Mouse (Mus musculus) thymus, adult 2 months (tissue): ENCODE measurements around the gene Jup. TPM values are rescaled to one million over a fixed set of nuclear protein-coding genes. Genes with fewer than 3 reads are reported as not detected.

ENCODE experiments used
- DNase-seq: peaks from one replicate; pipeline ENCODE4 v3.0.0; 2021
- H3K27ac ChIP-seq: fragments of 200-500 bp; 2 replicates; pipeline ENCODE4 v1.5.1; 2012; ENCODE audit warnings: low read length, control low read depth; ENCODE audit not compliant: control insufficient read depth, insufficient read depth
- H3K27me3 ChIP-seq: fragments of 200-500 bp; 2 replicates; pipeline ENCODE4 v1.6.1; 2012; ENCODE audit warnings: mild to moderate bottlenecking, low read length, moderate library complexity, mixed read lengths; ENCODE audit not compliant: control insufficient read depth, insufficient read depth
- H3K36me3 ChIP-seq: fragments of 200-500 bp; 2 replicates; pipeline ENCODE4 v1.6.1; 2012; ENCODE audit warnings: mild to moderate bottlenecking, low read length, moderate library complexity; ENCODE audit not compliant: control insufficient read depth, insufficient read depth
- H3K4me1 ChIP-seq: fragments of 200-500 bp; replicated peaks from 2 replicates; pipeline ENCODE4 v1.6.1; 2012; ENCODE audit warnings: low read length; ENCODE audit not compliant: control insufficient read depth, insufficient read depth
- H3K4me3 ChIP-seq: fragments of 200-500 bp; 2 replicates; pipeline ENCODE4 v1.5.1; 2012; ENCODE audit warnings: mild to moderate bottlenecking, low read length, control low read depth, moderate library complexity; ENCODE audit not compliant: control insufficient read depth, insufficient read depth
- CTCF ChIP-seq: fragments of 200-500 bp; IDR thresholded peaks from 2 replicates; pipeline ENCODE4 v1.5.1; 2012; ENCODE audit warnings: mild to moderate bottlenecking, control low read depth, low read length, moderate library complexity, borderline replicate concordance; ENCODE audit not compliant: control insufficient read depth, poor library complexity, insufficient read depth; ENCODE audit errors: extremely low read depth
- POLR2A ChIP-seq: fragments of 200-500 bp; IDR thresholded peaks from 2 replicates; pipeline ENCODE4 v1.6.1; 2012; ENCODE audit warnings: mild to moderate bottlenecking, low read length, control low read depth, moderate library complexity; ENCODE audit not compliant: control insufficient read depth, poor library complexity, insufficient read depth; ENCODE audit errors: extremely low read depth
- WGBS: fragments of 180-500 bp; shearing (Covaris S2); methylation state at CpG from one replicate; pipeline ENCODE4 v1.1.7; 2018; 5-methylcytosine and 5-hydroxymethylcytosine counted together
- polyA plus RNA-seq: library from polyadenylated mRNA; depleted of rRNA; stranded (reverse); fragments of >200 nt; gene quantifications from 2 replicates; pipeline ENCODE4 v1.2.3, GENCODE M21; 2012

Jup gene
- polyA plus RNA-seq, 1 experiment: 221 TPM

GRCm38 (mm10) chr11:100432002-100432401, 34.4 kb upstream of the Jup start:
- no peak for DNase-seq
- Histone ChIP-seq H3K27ac (no peak overlapping the region), H3K4me3 (no peak overlapping the region), H3K27me3 (no peaks in the 10 kb centered on the region), H3K36me3 (peaks cover 43% of the 10 kb centered on the region), H3K4me1 (no peaks in the 10 kb centered on the region)
- WGBS: 98% methylated on average over 5 of the region's 5 CpGs
- TF ChIP-seq POLR2A (no peak), CTCF (no peak)

- Histone ChIP-seq H3K36me3 (peaks cover 34% of the 10 kb centered on the region), H3K4me1 (no peaks in the 10 kb centered on the region), H3K27ac (no peak overlapping the region), H3K27me3 (no peaks in the 10 kb centered on the region), H3K4me3 (no peak overlapping the region)
- 96% methylated on average over 7 of the region's 7 CpGs for WGBS
- no peak for DNase-seq
- TF ChIP-seq CTCF (no peak), POLR2A (no peak)
These were observed 32.5 kb upstream of the Jup start for GRCm38 (mm10) chr11:100430052-100430451.

DNA sequence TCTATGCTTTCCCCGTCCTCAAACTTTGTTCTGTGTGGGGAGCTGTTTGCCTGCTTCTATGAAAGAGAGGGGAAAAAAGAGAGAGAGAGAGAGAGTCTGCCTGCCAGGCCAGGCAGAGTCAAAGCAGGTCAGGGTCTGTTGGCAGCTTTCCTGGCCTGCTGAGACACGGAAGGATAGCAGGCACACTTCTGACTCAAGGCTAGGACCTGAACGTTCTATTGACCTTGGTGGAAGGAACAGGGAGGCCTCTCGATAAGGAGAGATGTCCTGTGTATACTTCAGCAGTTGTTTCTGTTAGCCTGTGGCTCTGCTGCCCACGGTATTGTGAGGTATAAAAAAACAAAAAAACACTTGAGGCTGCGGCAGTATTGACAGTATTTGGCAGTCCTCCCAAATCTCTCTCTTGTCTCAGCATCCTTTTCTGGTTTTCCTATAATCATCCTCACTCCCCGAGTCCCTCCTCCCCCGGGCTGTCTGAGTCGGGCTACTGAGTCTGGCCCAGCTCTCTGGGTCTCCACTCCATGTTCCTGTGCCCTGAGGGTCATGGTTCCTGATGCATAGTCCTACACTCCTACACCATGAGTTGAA, 31.1 kb upstream of the Jup start:
- Histone ChIP-seq H3K27me3 (no peaks in the 10 kb centered on the region), H3K4me3 (no peak overlapping the region), H3K4me1 (no peaks in the 10 kb centered on the region), H3K27ac (no peak overlapping the region), H3K36me3 (peaks cover 26% of the 10 kb centered on the region)
- TF ChIP-seq CTCF (no peak), POLR2A (no peak)
- 91% methylated on average over 9 of the region's 9 CpGs for WGBS
- DNase-seq: no peak

GRCm38 (mm10) chr11:100426820-100427219, 29.3 kb upstream of the Jup start:
- no peak for DNase-seq
- Histone ChIP-seq H3K36me3 (peaks cover 22% of the 10 kb centered on the region), H3K27me3 (no peaks in the 10 kb centered on the region), H3K27ac (no peak overlapping the region), H3K4me3 (no peak overlapping the region), H3K4me1 (peaks cover 10% of the 10 kb centered on the region)
- 91% methylated on average over 3 of the region's 3 CpGs for WGBS
- TF ChIP-seq CTCF (no peak), POLR2A (no peak)

DNA sequence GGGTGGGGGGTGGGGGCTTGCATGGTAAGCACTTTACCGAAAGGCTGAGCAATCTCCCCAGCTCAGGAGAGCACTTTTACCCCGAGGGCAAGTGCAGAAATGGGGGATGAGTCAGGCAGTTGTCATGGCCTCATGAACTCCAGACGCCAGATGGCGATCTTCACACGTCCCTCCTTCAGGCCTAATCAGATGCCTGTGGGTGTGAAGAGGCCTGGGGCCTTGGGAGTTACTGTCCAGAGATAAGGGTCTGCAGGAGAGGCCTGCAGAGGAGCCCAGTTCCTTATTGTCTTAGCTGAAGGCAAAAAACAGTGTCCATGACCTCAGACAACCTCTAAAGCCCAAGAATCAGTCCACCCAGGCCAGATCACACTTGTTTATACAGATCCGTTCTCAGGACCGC, 28.3 kb upstream of the Jup start:
- 73% methylated on average over 7 of the region's 7 CpGs for WGBS
- Histone ChIP-seq H3K27ac (no peak overlapping the region), H3K36me3 (peaks cover 18% of the 10 kb centered on the region), H3K4me3 (no peak overlapping the region), H3K27me3 (no peaks in the 10 kb centered on the region), H3K4me1 (peaks cover 10% of the 10 kb centered on the region)
- peak; percentile 68 for DNase-seq
- TF ChIP-seq CTCF (0 out of 2 replicates have a peak, but pooled peaks have one; percentile 34), POLR2A (no peak)

DNA sequence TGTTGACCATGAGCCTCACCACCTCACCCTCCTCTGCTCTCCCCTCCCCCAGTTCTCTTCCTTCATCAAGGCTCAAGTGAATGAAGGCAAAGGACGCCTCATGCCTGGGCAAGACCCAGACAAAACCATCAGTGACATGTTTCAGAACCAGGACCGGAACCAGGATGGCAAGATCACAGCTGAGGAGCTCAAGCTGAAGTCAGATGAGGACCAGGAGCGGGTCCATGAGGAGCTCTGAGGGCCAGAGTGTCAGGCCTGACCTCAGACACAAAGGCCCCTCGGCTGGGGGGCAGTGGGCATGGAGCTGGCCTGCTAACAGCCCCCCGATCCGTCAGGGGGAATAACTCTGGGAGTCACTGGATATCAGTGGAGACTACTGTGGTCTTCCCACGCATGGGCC, 26.3 kb upstream of the Jup start:
- no peak for DNase-seq
- 94% methylated on average over 7 of the region's 7 CpGs for WGBS

DNA sequence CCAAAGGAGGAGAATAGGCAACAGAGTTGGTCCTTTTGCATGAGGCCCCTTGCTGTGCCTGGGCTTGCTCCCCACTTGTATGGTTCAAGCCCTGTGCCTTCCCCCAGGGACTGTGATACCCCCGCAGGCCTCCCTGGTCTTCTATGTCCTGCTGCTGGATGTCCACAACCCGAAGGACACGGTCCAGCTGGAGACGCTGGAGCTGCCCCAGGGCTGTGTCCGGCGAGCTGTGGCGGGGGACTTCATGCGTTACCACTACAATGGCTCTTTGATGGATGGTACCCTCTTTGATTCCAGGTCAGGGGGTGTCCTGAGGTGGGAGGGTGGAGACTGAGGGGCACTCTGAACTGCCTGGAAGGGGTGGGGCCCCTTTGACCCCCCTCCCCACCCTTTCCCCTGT, 24.0 kb upstream of the Jup start:
- no peaks in the 10 kb centered on the region; the same call in 1 of the 2 replicates for H3K27me3 ChIP-seq
- H3K27ac ChIP-seq: no peak overlapping the region
- H3K4me3 ChIP-seq: no peak overlapping the region
- H3K36me3 ChIP-seq: no peaks in the 10 kb centered on the region
- DNase-seq: no peak
- WGBS: 93% methylated on average over 8 of the region's 8 CpGs
- TF ChIP-seq CTCF (no peak), POLR2A (no peak)
- H3K4me1 ChIP-seq: peaks cover 10% of the 10 kb centered on the region

More for the DNA sequence above, 26.3 kb upstream of the Jup start:
- H3K36me3 ChIP-seq: no peaks in the 10 kb centered on the region; the same call in 1 of the 2 replicates
- no peak overlapping the region for H3K27ac ChIP-seq
- peaks cover 10% of the 10 kb centered on the region for H3K4me1 ChIP-seq
- TF ChIP-seq CTCF (no peak), POLR2A (no peak)
- no peaks in the 10 kb centered on the region for H3K27me3 ChIP-seq
- H3K4me3 ChIP-seq: no peak overlapping the region
